In genomic region chr5:128515343-128515742, GRCm38 (mm10) we compare ENCODE assay signal across 8 mouse cellular contexts.
DNase-seq lines count a peak whose midpoint lies in the region; ATAC-seq and TF ChIP-seq lines count a peak whose summit lies in the region.

No protein-coding gene starts in this region.

- H3K36me3 ChIP-seq in forebrain, embryonic 14.5 days (ENCODE audit: control insufficient read depth, insufficient read depth, low read length), result no peaks in the 10 kb centered on the region
- no peaks in the 10 kb centered on the region for H3K36me3 ChIP-seq in forebrain, embryonic 16.5 days (ENCODE audit: control insufficient read depth, insufficient read depth)
- H3K36me3 ChIP-seq in thymus, adult 2 months (ENCODE audit: control insufficient read depth, insufficient read depth, low read length), result no peaks in the 10 kb centered on the region

- WGBS in forebrain, embryonic 14.5 days, result 1% methylated on average over 2 of the region's 2 CpGs
- 2% methylated on average over 2 of the region's 2 CpGs for WGBS in forebrain, embryonic 16.5 days
- 3% methylated on average over 2 of the region's 2 CpGs for WGBS in thymus, adult 2 months

- H3K27me3 ChIP-seq in forebrain, embryonic 14.5 days (replicated peaks; ENCODE audit: control insufficient read depth, insufficient read depth, low read length), result 0 out of 2 replicates have a peak, but pooled peaks cover 5% of the 10 kb centered on the region
- H3K27me3 ChIP-seq in forebrain, embryonic 16.5 days (replicated peaks; ENCODE audit: control insufficient read depth, insufficient read depth, low read length), result no peaks in the 10 kb centered on the region
- no peaks in the 10 kb centered on the region for H3K27me3 ChIP-seq in thymus, adult 2 months (ENCODE audit: control insufficient read depth, insufficient read depth, low read length)

- no peak overlapping the region for H3K9ac ChIP-seq in forebrain, embryonic 14.5 days (ENCODE audit: low read length)
- H3K9ac ChIP-seq in forebrain, embryonic 16.5 days (replicated peaks; ENCODE audit: low read depth, low read length), result no peak overlapping the region

- H3K27ac ChIP-seq in forebrain, embryonic 14.5 days (ENCODE audit: low read depth, low read length), result no peak overlapping the region
- no peak overlapping the region for H3K27ac ChIP-seq in forebrain, embryonic 16.5 days (ENCODE audit: low read length)
- no peak overlapping the region for H3K27ac ChIP-seq in thymus, adult 2 months (ENCODE audit: control insufficient read depth, insufficient read depth, low read length)

- no peak for TF ChIP-seq POLR2A in thymus, adult 2 months (IDR thresholded peaks at IDR 0.05; ENCODE audit: control insufficient read depth, extremely low read depth, insufficient read depth, low read length, poor library complexity)

- no peak for ATAC-seq in forebrain, embryonic 14.5 days
- no peak for ATAC-seq in forebrain, embryonic 16.5 days

- H3K4me3 ChIP-seq in forebrain, embryonic 14.5 days (ENCODE audit: low read depth, low read length), result no peak overlapping the region
- no peak overlapping the region for H3K4me3 ChIP-seq in forebrain, embryonic 16.5 days (replicated peaks; ENCODE audit: low read length)
- H3K4me3 ChIP-seq in thymus, adult 2 months (ENCODE audit: control insufficient read depth, insufficient read depth, low read length), result no peak overlapping the region

- intact Hi-C loops in left cerebral cortex, postnatal 25 days (cut with DNase I), result no loop called here

- peak; percentile 63 for DNase-seq in forebrain, embryonic 14.5 days (ENCODE audit: low spot score)
- DNase-seq in thymus, adult 2 months, result no peak
- no peak for DNase-seq in thymus, postnatal 36 days
- DNase-seq in forelimb bud, embryonic 11.5 days (ENCODE audit: low read depth, low spot score), result peak; percentile 61
- DNase-seq in thymus, postnatal 4 days, result peak; percentile 55
- no peak for DNase-seq in left cerebral cortex, postnatal 25 days (ENCODE audit: low spot score in 2 of 2)
- no peak for DNase-seq in cerebellum, adult 11 months

- no peak overlapping the region for H3K4me2 ChIP-seq in forebrain, embryonic 14.5 days (ENCODE audit: low read length)
- no peak overlapping the region for H3K4me2 ChIP-seq in forebrain, embryonic 16.5 days (ENCODE audit: low read length)

- H3K9me3 ChIP-seq in forebrain, embryonic 14.5 days (replicated peaks; ENCODE audit: control insufficient read depth, low read length), result no peaks in the 10 kb centered on the region
- H3K9me3 ChIP-seq in forebrain, embryonic 16.5 days (ENCODE audit: control insufficient read depth, low read length), result no peaks in the 10 kb centered on the region

- TF ChIP-seq CTCF in thymus, adult 2 months (IDR thresholded peaks at IDR 0.05; ENCODE audit: borderline replicate concordance, control insufficient read depth, extremely low read depth, insufficient read depth, low read length, poor library complexity), result peak; percentile 23; the same call in 1 of the 2 replicates

- H3K4me1 ChIP-seq in forebrain, embryonic 14.5 days (ENCODE audit: control insufficient read depth, insufficient read depth, low read length), result no peaks in the 10 kb centered on the region
- H3K4me1 ChIP-seq in forebrain, embryonic 16.5 days (replicated peaks; ENCODE audit: control insufficient read depth, insufficient read depth, low read length), result no peaks in the 10 kb centered on the region
- no peaks in the 10 kb centered on the region for H3K4me1 ChIP-seq in thymus, adult 2 months (replicated peaks; ENCODE audit: control insufficient read depth, insufficient read depth, low read length)

Comparison
In these comparisons a context has a peak if more than half of its experiments do, and no peak if none do; other contexts are left out.
1. DNase-seq: peak in forebrain, embryonic 14.5 days (single experiment), forelimb bud, embryonic 11.5 days (single experiment) and thymus, postnatal 4 days (single experiment); none in thymus, adult 2 months (single experiment), thymus, postnatal 36 days (0 of 2), left cerebral cortex, postnatal 25 days (0 of 2) and cerebellum, adult 11 months (single experiment).